Mouse (Mus musculus) inflammation-experienced regulatory T-cells (primary cell): ENCODE results near the gene Cpne7. TPM values are rescaled to one million over a fixed set of nuclear protein-coding genes. Genes with fewer than 3 reads are reported as not detected.

Experiments used
- polyA plus RNA-seq, 2 experiments: library from polyadenylated mRNA; unstranded; fragments of 100-300 nt; shearing (Covaris generic); gene quantifications; one replicate each; pipeline ENCODE4 v1.2.1; 2017

The Cpne7 gene
- polyA plus RNA-seq = 10 to 100 TPM in 1 of 2 experiments, 1 to 10 TPM in 1; 4.6 to 23.6 TPM

GRCm38 (mm10) chr8:123117127-123117731, at the start of gene Cpne7:
Gene Cpne7, plus strand, starts transcription at chr8:123117374.

GRCm38 (mm10) chr8:123101735-123102685, 15.2 kb upstream of the Cpne7 start, which contains the start of gene Rpl13:
Gene Rpl13, plus strand, starts transcription at chr8:123102350.

GRCm38 (mm10) chr8:123157888-123158465, 40.8 kb downstream of the Cpne7 start, which contains the start of gene Sult5a1:
Gene Sult5a1, minus strand, starts transcription at chr8:123158315.

Other genes starting within 250 kb of the Cpne7 start
- 100 to 1,000 TPM; 238 to 239 TPM for gene Ankrd11, start 75.1 kb upstream of the Cpne7 start, polyA plus RNA-seq
- gene Spg7, start 54.4 kb upstream of the Cpne7 start, polyA plus RNA-seq = 10 to 100 TPM; 68.7 to 93.1 TPM
- 100 to 1,000 TPM; 658 to 852 TPM for gene Rpl13, start 15.0 kb upstream of the Cpne7 start, polyA plus RNA-seq
- gene Sult5a1, start 40.9 kb downstream of the Cpne7 start, polyA plus RNA-seq = 1 to 10 TPM in 1 of 2 experiments, under 1 TPM in 1; 0.19 to 3.3 TPM
- gene Dpep1, start 68.9 kb downstream of the Cpne7 start, polyA plus RNA-seq = 1 to 10 TPM in 1 of 2 experiments, under 1 TPM in 1; 0.20 to 1.2 TPM
- 100 to 1,000 TPM; 175 to 188 TPM for gene Chmp1a, start 95.4 kb downstream of the Cpne7 start, polyA plus RNA-seq
- 1 to 10 TPM in 1 of 2 experiments, not detected in 1; 2.7 TPM for gene Spata33, start 95.5 kb downstream of the Cpne7 start, polyA plus RNA-seq
- 10 to 100 TPM; 20.7 to 36.0 TPM for gene Cdk10, start 107.5 kb downstream of the Cpne7 start, polyA plus RNA-seq
- gene Spata2l, start 118.9 kb downstream of the Cpne7 start, polyA plus RNA-seq = 10 to 100 TPM; 11.6 to 15.1 TPM
- gene Zfp276, start 136.8 kb downstream of the Cpne7 start, polyA plus RNA-seq = 10 to 100 TPM; 36.0 to 52.2 TPM
- 10 to 100 TPM; 26.5 to 35.1 TPM for gene Vps9d1, start 137.0 kb downstream of the Cpne7 start, polyA plus RNA-seq
- 10 to 100 TPM in 1 of 2 experiments, 1 to 10 TPM in 1; 7.3 to 13.6 TPM for gene Fanca, start 201.2 kb downstream of the Cpne7 start, polyA plus RNA-seq
- under 1 TPM in 1 of 2 experiments, not detected in 1; 0.12 TPM for gene Spire2, start 215.3 kb downstream of the Cpne7 start, polyA plus RNA-seq